Mouse (Mus musculus): ENCODE results near the gene Cd109. TPM values are rescaled to one million over a fixed set of nuclear protein-coding genes. Genes with fewer than 3 reads are reported as not detected.

Gene Cd109
- under 1 TPM; 0.45 to 0.91 TPM for total RNA-seq (2021)
- long read RNA-seq, experiment 1 = 0 reads
- long read RNA-seq, experiment 2 = 0 reads

GRCm38 (mm10) chr9:78615401-78616021, at the start of gene Cd109:
TSS of gene Cd109 (plus strand) at chr9:78615546.
- peak; percentile 11 to 16 for DNase-seq (ENCODE audit: low spot score in 2 of 2)

GRCm38 (mm10) chr9:78569934-78570333, 45.4 kb upstream of the Cd109 start:
- DNase-seq (ENCODE audit: low spot score in 2 of 2) = no peak

- no peak for DNase-seq (ENCODE audit: low spot score in 2 of 2)
Observed at GRCm38 (mm10) chr9:78576466-78576865, 38.9 kb upstream of the Cd109 start.

GRCm38 (mm10) chr9:78578824-78579223, 36.5 kb upstream of the Cd109 start:
- no peak for DNase-seq (ENCODE audit: low spot score in 2 of 2)

- no peak for DNase-seq (ENCODE audit: low spot score in 2 of 2)
Observed at GRCm38 (mm10) chr9:78579644-78580396, 35.5 kb upstream of the Cd109 start.

- DNase-seq (ENCODE audit: low spot score in 2 of 2) = peak in 1 of 2 experiments; percentile 35
Observed at GRCm38 (mm10) chr9:78587218-78587883, 28.0 kb upstream of the Cd109 start.

GRCm38 (mm10) chr9:78587914-78588313, 27.4 kb upstream of the Cd109 start, which contains the start of gene Slc17a5:
TSS of gene Slc17a5 (minus strand) at chr9:78588041.
- peak; percentile 89 to 91 for DNase-seq (ENCODE audit: low spot score in 2 of 2)

- DNase-seq (ENCODE audit: low spot score in 2 of 2) = peak in 1 of 2 experiments; percentile 17
Observed at GRCm38 (mm10) chr9:78588411-78589033, 26.8 kb upstream of the Cd109 start.

GRCm38 (mm10) chr9:78590471-78590870, 24.9 kb upstream of the Cd109 start:
- no peak for DNase-seq (ENCODE audit: low spot score in 2 of 2)

- DNase-seq (ENCODE audit: low spot score in 2 of 2) = no peak
Observed at GRCm38 (mm10) chr9:78595257-78595656, 20.1 kb upstream of the Cd109 start.

- no peak for DNase-seq (ENCODE audit: low spot score in 2 of 2)
Observed at GRCm38 (mm10) chr9:78595769-78596555, 19.4 kb upstream of the Cd109 start.

GRCm38 (mm10) chr9:78596834-78597233, 18.5 kb upstream of the Cd109 start:
- peak; percentile 59 to 62 for DNase-seq (ENCODE audit: low spot score in 2 of 2)

GRCm38 (mm10) chr9:78599927-78600326, 15.4 kb upstream of the Cd109 start:
- DNase-seq (ENCODE audit: low spot score in 2 of 2) = no peak

- peak in 1 of 2 experiments; percentile 27 for DNase-seq (ENCODE audit: low spot score in 2 of 2)
Observed at GRCm38 (mm10) chr9:78601046-78601730, 14.2 kb upstream of the Cd109 start.

- DNase-seq (ENCODE audit: low spot score in 2 of 2) = peak; percentile 8 to 26
Observed at GRCm38 (mm10) chr9:78614201-78614600, 1.1 kb upstream of the Cd109 start.

GRCm38 (mm10) chr9:78619285-78619684, 3.9 kb downstream of the Cd109 start:
- no peak for DNase-seq (ENCODE audit: low spot score in 2 of 2)

GRCm38 (mm10) chr9:78623301-78623747, 8.0 kb downstream of the Cd109 start:
- DNase-seq (ENCODE audit: low spot score in 2 of 2) = peak; percentile 18 to 23

- no peak for DNase-seq (ENCODE audit: low spot score in 2 of 2)
Observed at GRCm38 (mm10) chr9:78629991-78630390, 14.6 kb downstream of the Cd109 start.

- DNase-seq (ENCODE audit: low spot score in 2 of 2) = no peak
Observed at GRCm38 (mm10) chr9:78631755-78632434, 16.5 kb downstream of the Cd109 start.

Measured in left cerebral cortex, adult 18-20 months (tissue).